Mouse (Mus musculus) hindbrain, postnatal 0 days (tissue): ENCODE measurements around the gene Pprc1. TPM values are rescaled to one million over a fixed set of nuclear protein-coding genes. Genes with fewer than 3 reads are reported as not detected.
A peak's percentile ranks its signal among the peaks of the same experiment; 100 is the strongest.

ENCODE experiments used
- ATAC-seq: fragments of 200-750 bp; cut with Nextera tagmentation; 2 replicates; pipeline ENCODE4 v1.8.0; 2017; ENCODE audit warnings: mild to moderate bottlenecking, moderate TSS enrichment, moderate library complexity
- DNase-seq: peaks from one replicate; pipeline ENCODE4 v3.0.0-alpha.2; 2015; ENCODE audit warnings: low spot score
- H3K27ac ChIP-seq: fragments of 300-500 bp; sonication (generic); 2 replicates; pipeline ENCODE4 v1.5.1; 2014; ENCODE audit warnings: mild to moderate bottlenecking
- H3K27me3 ChIP-seq: fragments of 300-500 bp; sonication (generic); 2 replicates; pipeline ENCODE4 v1.6.1; 2014; ENCODE audit warnings: low read length, mixed read lengths; ENCODE audit not compliant: insufficient read depth
- H3K36me3 ChIP-seq: fragments of 300-500 bp; sonication (generic); 2 replicates; pipeline ENCODE4 v1.6.1; 2014; ENCODE audit warnings: low read length, mixed read lengths; ENCODE audit not compliant: insufficient read depth
- H3K4me1 ChIP-seq: fragments of 300-500 bp; sonication (generic); 2 replicates; pipeline ENCODE4 v1.6.1; 2014; ENCODE audit warnings: antibody characterized with exemption, low read length, mixed read lengths; ENCODE audit not compliant: insufficient read depth
- H3K4me2 ChIP-seq: fragments of 300-500 bp; sonication (generic); 2 replicates; pipeline ENCODE4 v1.6.1; 2014; ENCODE audit warnings: low read depth, mild to moderate bottlenecking, low read length, moderate library complexity, mixed read lengths
- H3K4me3 ChIP-seq: fragments of 300-500 bp; sonication (generic); 2 replicates; pipeline ENCODE4 v1.5.1; 2014; ENCODE audit warnings: low read length
- H3K9ac ChIP-seq: fragments of 300-500 bp; sonication (generic); replicated peaks from 2 replicates; pipeline ENCODE4 v1.6.1; 2014; ENCODE audit warnings: mild to moderate bottlenecking, low read length, moderate library complexity, mixed read lengths
- H3K9me3 ChIP-seq: fragments of 300-500 bp; sonication (generic); 2 replicates; pipeline ENCODE4 v1.6.1; 2016; ENCODE audit warnings: low read length, mixed read lengths
- CTCF ChIP-seq: IDR thresholded peaks from 2 replicates; pipeline ENCODE4 v1.5.1; 2016; ENCODE audit warnings: antibody characterized with exemption, control low read depth, low read depth
- WGBS: fragments of 180-500 bp; shearing (Covaris S2); extraction: QIAGEN DNeasy Blood & Tissue Kit; methylation state at CpG from one replicate; pipeline ENCODE4 v1.1.7; 2014; 5-methylcytosine and 5-hydroxymethylcytosine counted together
- polyA plus RNA-seq: library from polyadenylated mRNA; unstranded; fragments of >200 nt; fragmentation: Nextera tagmentation; extraction: Ambion mirVana; gene quantifications from 2 replicates; pipeline ENCODE4 v1.2.1, GENCODE M21; 2015
- total RNA-seq: library from RNA; depleted of rRNA; stranded (reverse); fragments of >200 nt; gene quantifications from 2 replicates; pipeline ENCODE4 v1.2.3, GENCODE M21; 2014

The Pprc1 gene
- total and polyA plus RNA-seq, 2 experiments from 2014 or later: 9.0 to 9.3 TPM

- peak within 1 kb of the TSS; percentile 88 for H3K27ac ChIP-seq
- H3K9me3 ChIP-seq: no peaks in the 10 kb centered on the region
- peak within 1 kb of the TSS; percentile 87 for H3K9ac ChIP-seq
- no peaks in the 10 kb centered on the region for H3K27me3 ChIP-seq
- peak; percentile 81 for ATAC-seq
- under 1% methylated on average over 67 of the region's 84 CpGs for WGBS
- DNase-seq: peak; percentile 95
- peak within 1 kb of the TSS; percentile 82 for H3K4me2 ChIP-seq
- TF ChIP-seq CTCF: no peak
- H3K4me1 ChIP-seq: peaks cover 40% of the 10 kb centered on the region
- no peaks in the 10 kb centered on the region for H3K36me3 ChIP-seq
- peak within 1 kb of the TSS; percentile 59 for H3K4me3 ChIP-seq
Measured at GRCm38 (mm10) chr19:46044993-46045695, 458 bp downstream of the Pprc1 start, which contains the start of gene Ldb1. TSS of gene Ldb1 (minus strand) at chr19:46045214.

- H3K36me3 ChIP-seq: no peaks in the 10 kb centered on the region
- 0% methylated on average over 7 of the region's 7 CpGs for WGBS
- ATAC-seq (peak; percentile 64), DNase-seq (peak; percentile 82)
- TF ChIP-seq CTCF: no peak
- H3K27ac ChIP-seq: peak overlapping the region; percentile 88
- no peaks in the 10 kb centered on the region for H3K27me3 ChIP-seq
- H3K4me3 ChIP-seq: peak overlapping the region; percentile 59
- H3K9ac ChIP-seq: peak overlapping the region; percentile 87
- no peaks in the 10 kb centered on the region for H3K9me3 ChIP-seq
- H3K4me2 ChIP-seq: peak overlapping the region; percentile 82
- peaks cover 35% of the 10 kb centered on the region for H3K4me1 ChIP-seq
Measured at GRCm38 (mm10) chr19:46045696-46046311, 1.1 kb downstream of the Pprc1 start.

DNA sequence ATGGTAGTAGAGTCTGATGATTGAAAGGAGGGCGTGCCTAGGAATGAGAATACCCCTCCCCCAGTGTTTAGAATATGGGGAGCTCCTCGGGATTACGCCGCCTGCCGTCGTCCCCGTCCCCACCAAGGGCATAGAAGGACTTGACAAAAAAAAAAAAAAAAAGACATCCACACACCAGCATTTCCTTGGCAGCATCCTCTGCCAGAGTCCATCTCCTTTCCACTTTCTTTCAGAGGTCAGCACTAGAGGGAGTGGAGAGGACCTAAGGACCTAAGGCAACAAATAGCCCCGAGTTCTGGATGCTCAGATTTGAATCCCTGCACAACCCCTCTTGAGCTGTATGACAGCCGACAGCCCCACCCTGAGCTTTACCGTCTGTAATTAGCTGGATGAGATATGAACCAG, 1.9 kb downstream of the Pprc1 start:
- Histone ChIP-seq H3K27me3 (no peaks in the 10 kb centered on the region), H3K4me3 (peak overlapping the region; percentile 59), H3K4me1 (peaks cover 29% of the 10 kb centered on the region), H3K4me2 (peak overlapping the region; percentile 82), H3K9ac (no peak overlapping the region), H3K27ac (peak overlapping the region; percentile 88), H3K9me3 (no peaks in the 10 kb centered on the region), H3K36me3 (no peaks in the 10 kb centered on the region)
- ATAC-seq (no peak), DNase-seq (peak; percentile 24)
- peak; percentile 28 for TF ChIP-seq CTCF
- WGBS: 7% methylated on average over 10 of the region's 10 CpGs

- Histone ChIP-seq H3K4me2 (no peak overlapping the region), H3K36me3 (no peaks in the 10 kb centered on the region), H3K4me1 (peaks cover 22% of the 10 kb centered on the region), H3K27me3 (no peaks in the 10 kb centered on the region), H3K9me3 (no peaks in the 10 kb centered on the region), H3K27ac (0 out of 2 replicates have a peak overlapping the region, but pooled peaks have one; percentile 88), H3K9ac (no peak overlapping the region), H3K4me3 (no peak overlapping the region)
- WGBS: 62% methylated on average over 2 of the region's 2 CpGs
- DNase-seq: no peak
- no peak for ATAC-seq
- no peak for TF ChIP-seq CTCF
Measured at GRCm38 (mm10) chr19:46047426-46047825, 2.7 kb downstream of the Pprc1 start.

DNA sequence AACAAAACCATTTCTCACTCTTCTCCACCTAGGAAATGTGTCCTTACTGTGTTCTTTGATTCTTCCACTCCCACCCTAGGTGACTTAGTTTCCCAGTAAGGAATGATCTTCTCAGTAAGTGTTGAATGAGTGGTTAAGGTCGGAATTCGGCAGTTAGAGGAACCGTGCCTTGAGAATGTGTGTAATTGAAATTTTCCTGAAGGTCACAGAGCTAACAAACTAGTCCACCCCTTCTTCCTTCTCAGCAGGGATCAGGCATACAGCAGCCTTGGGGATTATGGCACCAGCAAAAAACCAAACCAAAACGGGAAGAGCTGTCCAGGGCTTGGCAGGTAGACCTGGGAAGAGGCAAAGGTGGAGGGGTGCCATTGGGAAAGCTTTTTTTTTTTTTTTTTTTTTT, 4.4 kb downstream of the Pprc1 start:
- Histone ChIP-seq H3K9me3 (no peaks in the 10 kb centered on the region), H3K4me1 (peaks cover 5% of the 10 kb centered on the region; the same call in 1 of the 2 replicates), H3K9ac (no peak overlapping the region), H3K27me3 (no peaks in the 10 kb centered on the region), H3K4me2 (no peak overlapping the region), H3K27ac (no peak overlapping the region), H3K36me3 (no peaks in the 10 kb centered on the region), H3K4me3 (no peak overlapping the region)
- no peak for ATAC-seq
- no peak for DNase-seq
- TF ChIP-seq CTCF: no peak
- 66% methylated on average over 4 of the region's 4 CpGs for WGBS

DNA sequence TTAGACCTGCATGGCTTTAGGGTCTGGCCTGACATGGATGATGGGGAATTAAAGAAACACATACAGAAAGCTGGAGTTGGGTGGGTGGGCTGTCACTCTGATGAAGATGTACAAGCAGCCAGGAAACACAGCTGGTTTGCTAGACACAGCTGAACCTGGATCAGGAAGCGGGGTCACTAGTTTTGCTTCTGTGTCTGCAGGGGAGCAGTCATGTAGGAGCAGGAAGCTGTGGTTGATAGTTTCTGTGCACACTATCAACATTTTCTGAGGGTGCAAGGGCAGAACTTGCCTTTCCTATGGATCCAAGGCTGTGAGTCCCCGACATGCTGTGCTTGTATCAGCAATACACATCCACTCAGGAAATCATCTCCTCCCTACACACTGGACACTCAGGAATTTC, 5.8 kb downstream of the Pprc1 start:
- no peak for ATAC-seq
- H3K9me3 ChIP-seq: no peaks in the 10 kb centered on the region
- TF ChIP-seq CTCF: no peak
- H3K27me3 ChIP-seq: no peaks in the 10 kb centered on the region
- WGBS: 82% methylated on average over 2 of the region's 2 CpGs
- H3K4me3 ChIP-seq: no peak overlapping the region
- no peak for DNase-seq
- H3K36me3 ChIP-seq: no peaks in the 10 kb centered on the region
- H3K4me2 ChIP-seq: no peak overlapping the region
- no peak overlapping the region for H3K27ac ChIP-seq
- peaks cover 5% of the 10 kb centered on the region; the same call in 1 of the 2 replicates for H3K4me1 ChIP-seq
- H3K9ac ChIP-seq: no peak overlapping the region
